Mouse (Mus musculus): Measurements from ENCODE around the gene Acer2. TPM values are rescaled to one million over a fixed set of nuclear protein-coding genes. Genes with fewer than 3 reads are reported as not detected.

Gene Acer2
- total and polyA plus RNA-seq, 3 experiments: 0.35 to 0.84 TPM; not detected in 1

DNA sequence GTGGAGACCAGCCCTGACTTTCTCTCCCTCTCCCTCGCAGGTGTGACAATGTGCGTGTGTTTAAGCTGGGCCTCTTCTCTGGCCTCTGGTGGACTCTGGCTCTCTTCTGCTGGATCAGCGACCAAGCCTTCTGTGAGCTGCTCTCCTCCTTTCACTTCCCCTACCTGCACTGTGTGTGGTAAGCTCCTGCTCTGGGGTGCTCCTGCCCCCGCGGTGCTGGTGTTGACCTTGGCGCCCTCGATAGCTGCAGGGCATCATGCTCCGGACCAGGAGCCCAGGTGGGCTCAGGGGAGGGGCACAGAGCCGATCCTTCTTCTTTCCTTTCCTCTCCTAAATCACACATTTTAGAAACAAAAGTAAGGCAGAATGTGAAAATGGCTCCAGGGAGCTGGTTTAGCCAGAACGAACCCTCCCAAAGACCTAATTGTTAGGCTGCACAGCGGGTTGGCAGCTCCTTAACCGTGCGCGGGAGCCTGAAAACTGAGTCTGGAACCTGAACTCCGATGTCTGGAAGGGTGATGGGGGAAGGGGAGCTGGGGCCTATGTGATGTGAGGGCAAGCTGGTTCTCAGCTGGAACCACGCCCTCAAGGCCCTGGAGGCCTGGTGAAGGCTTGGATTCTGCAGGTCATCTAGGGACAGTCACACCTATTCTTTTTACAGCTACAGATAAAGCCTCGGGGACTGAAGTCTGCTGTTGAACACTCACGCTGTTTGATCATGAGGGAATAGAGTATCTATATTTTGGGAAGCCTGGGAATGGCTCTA, 37.6 kb downstream of the Acer2 start:
- Histone ChIP-seq H3K4me3 (ENCODE audit: control insufficient read depth in 1 of 2, insufficient read depth in 1 of 2, low read depth in 2 of 2, low read length in 2 of 2) (no peak overlapping the region), H3K27me3 (ENCODE audit: control insufficient read depth in 1 of 2, insufficient read depth in 2 of 2, low read length in 2 of 2) (no peaks in the 10 kb centered on the region; a peak in 1 of 4 replicates), H3K4me1 (ENCODE audit: control insufficient read depth in 1 of 2, insufficient read depth in 2 of 2, low read length in 2 of 2) (no peaks in the 10 kb centered on the region), H3K79me2 (ENCODE audit: control insufficient read depth, insufficient read depth, low read length, poor library complexity) (no peaks in the 10 kb centered on the region), H3K9me3 (replicated peaks; ENCODE audit: insufficient read depth, low read length) (no peaks in the 10 kb centered on the region), H3K9ac (ENCODE audit: control insufficient read depth, low read depth, low read length, poor library complexity, severe bottlenecking) (no peak overlapping the region), H3K27ac (ENCODE audit: control insufficient read depth, low read depth, low read length) (no peak overlapping the region), H3K36me3 (ENCODE audit: control insufficient read depth in 1 of 2, insufficient read depth in 2 of 2, low read length in 2 of 2) (no peaks in the 10 kb centered on the region)
- TF ChIP-seq ELF1 (IDR thresholded peaks at IDR 0.05; ENCODE audit: low read depth, low read length) (no peak), SMC3 (IDR thresholded peaks at IDR 0.05; ENCODE audit: low read depth, low read length) (no peak), MXI1 (IDR thresholded peaks at IDR 0.05; ENCODE audit: low read depth, low read length) (no peak), NELFE (IDR thresholded peaks at IDR 0.05; ENCODE audit: low read depth, low read length) (no peak), POLR2AphosphoS5 (IDR thresholded peaks at IDR 0.05; ENCODE audit: borderline replicate concordance, low read depth, low read length) (no peak), HCFC1 (IDR thresholded peaks at IDR 0.05; ENCODE audit: low read depth, low read length) (no peak), TCF12 (IDR thresholded peaks at IDR 0.05; ENCODE audit: low read depth, low read length) (no peak), TBP (IDR thresholded peaks at IDR 0.05; ENCODE audit: low read depth, low read length) (no peak), ZKSCAN1 (IDR thresholded peaks at IDR 0.05; ENCODE audit: low read depth, low read length) (no peak), E2F4 (IDR thresholded peaks at IDR 0.05; ENCODE audit: borderline replicate concordance, low read depth, low read length) (no peak)
- DNase-seq (ENCODE audit: low read depth, low spot score): no peak

DNA sequence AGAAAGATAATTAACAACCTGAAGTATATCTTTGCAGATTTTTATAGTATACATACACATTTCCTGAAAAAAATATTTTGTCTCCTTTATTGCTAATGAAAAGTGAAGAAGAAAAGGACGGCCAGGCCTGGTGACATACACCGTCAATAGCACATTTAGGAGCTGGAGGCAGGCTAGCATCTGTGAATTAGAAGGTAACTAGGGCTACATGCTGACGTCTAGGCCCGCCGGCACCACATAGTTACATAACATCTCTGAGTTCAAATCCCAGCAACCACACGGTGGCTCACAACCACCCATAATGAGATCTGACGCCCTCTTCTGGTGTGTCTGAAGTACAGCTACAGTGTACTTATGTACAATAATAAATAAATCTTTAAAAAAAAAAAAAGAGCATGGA, 38.6 kb downstream of the Acer2 start:
- H3K27me3 ChIP-seq (ENCODE audit: control insufficient read depth in 1 of 2, insufficient read depth in 2 of 2, low read length in 2 of 2): no peaks in the 10 kb centered on the region; a peak in 1 of 4 replicates
- no peak overlapping the region for H3K9ac ChIP-seq (ENCODE audit: control insufficient read depth, low read depth, low read length, poor library complexity, severe bottlenecking)
- no peaks in the 10 kb centered on the region for H3K9me3 ChIP-seq (replicated peaks; ENCODE audit: insufficient read depth, low read length)
- H3K27ac ChIP-seq (ENCODE audit: control insufficient read depth, low read depth, low read length): no peak overlapping the region
- TF ChIP-seq ZNF384 (IDR thresholded peaks at IDR 0.05; ENCODE audit: low read depth, low read length): no peak
- TF ChIP-seq RAD21 (IDR thresholded peaks at IDR 0.05; ENCODE audit: low read depth, low read length): no peak
- TF ChIP-seq KAT2A (conservative IDR thresholded peaks at IDR 0.05; ENCODE audit: low read depth, low read length): no peak
- TF ChIP-seq EP300 (IDR thresholded peaks at IDR 0.05; ENCODE audit: low read depth in 1 of 2, low read length in 2 of 2): no peak
- no peak for TF ChIP-seq MAZ (IDR thresholded peaks at IDR 0.05; ENCODE audit: low read depth, low read length)
- TF ChIP-seq ZC3H11A (IDR thresholded peaks at IDR 0.05; ENCODE audit: low read depth, low read length): no peak
- TF ChIP-seq MXI1 (IDR thresholded peaks at IDR 0.05; ENCODE audit: low read depth, low read length): no peak
- no peak for TF ChIP-seq CHD1 (IDR thresholded peaks at IDR 0.05; ENCODE audit: low read depth, low read length)
- TF ChIP-seq TAL1 (IDR thresholded peaks at IDR 0.05; ENCODE audit: low read length): no peak
- TF ChIP-seq ZKSCAN1 (IDR thresholded peaks at IDR 0.05; ENCODE audit: low read depth, low read length): no peak
- no peak for TF ChIP-seq MEF2A (IDR thresholded peaks at IDR 0.05; ENCODE audit: extremely low read depth, insufficient replicate concordance, low read depth, low read length, poor library complexity, severe bottlenecking)
- TF ChIP-seq POLR2AphosphoS2 (IDR thresholded peaks at IDR 0.05; ENCODE audit: low read length): no peak
- no peak for TF ChIP-seq USF1 (IDR thresholded peaks at IDR 0.05; ENCODE audit: low read depth, low read length)
- TF ChIP-seq UBTF (IDR thresholded peaks at IDR 0.05; ENCODE audit: borderline replicate concordance, insufficient read depth, low read depth, low read length): no peak
- TF ChIP-seq POLR2A (IDR thresholded peaks at IDR 0.05; ENCODE audit: control insufficient read depth in 1 of 2, insufficient read depth in 1 of 2, low read depth in 1 of 2, low read length in 2 of 2, poor library complexity in 1 of 2): no peak
- no peak for TF ChIP-seq ETS1 (IDR thresholded peaks at IDR 0.05; ENCODE audit: low read depth, low read length)
- no peak for TF ChIP-seq SMC3 (IDR thresholded peaks at IDR 0.05; ENCODE audit: low read depth, low read length)
- H3K4me1 ChIP-seq (ENCODE audit: control insufficient read depth in 1 of 2, insufficient read depth in 2 of 2, low read length in 2 of 2): no peaks in the 10 kb centered on the region
- H3K79me2 ChIP-seq (ENCODE audit: control insufficient read depth, insufficient read depth, low read length, poor library complexity): no peaks in the 10 kb centered on the region
- H3K4me3 ChIP-seq (ENCODE audit: control insufficient read depth in 1 of 2, insufficient read depth in 1 of 2, low read depth in 2 of 2, low read length in 2 of 2): no peak overlapping the region
- H3K36me3 ChIP-seq (ENCODE audit: control insufficient read depth in 1 of 2, insufficient read depth in 2 of 2, low read length in 2 of 2): no peaks in the 10 kb centered on the region
- DNase-seq (ENCODE audit: low read depth, low spot score): no peak
